Mouse (Mus musculus) adrenal gland, postnatal 10 days (tissue): ENCODE results near the gene Slc9c1. TPM values are rescaled to one million over a fixed set of nuclear protein-coding genes. Genes with fewer than 3 reads are reported as not detected.

Experiments
- DNase-seq: peaks from one replicate; pipeline ENCODE4 v3.0.0; 2021; ENCODE audit warnings: mixed read lengths
- total RNA-seq, 2 experiments: library from RNA; stranded (reverse); gene quantifications; 2 replicates each; pipeline ENCODE4 v1.2.3; 2021

Slc9c1 gene
- total RNA-seq, 2 experiments from 2014 or later, result not detected

GRCm38 (mm10) chr16:45625342-45625741 is 90.2 kb downstream of the Slc9c1 start:
- no peak for DNase-seq

- DNase-seq, result no peak
Observed at GRCm38 (mm10) chr16:45629497-45630105, 94.5 kb downstream of the Slc9c1 start.

GRCm38 (mm10) chr16:45630347-45630960 is 95.3 kb downstream of the Slc9c1 start:
- peak; percentile 80 for DNase-seq

- no peak for DNase-seq
Observed at GRCm38 (mm10) chr16:45632420-45632819, 97.3 kb downstream of the Slc9c1 start.

GRCm38 (mm10) chr16:45635826-45636225 is 100.7 kb downstream of the Slc9c1 start:
- DNase-seq, result no peak

GRCm38 (mm10) chr16:45640070-45640762 is 105.1 kb downstream of the Slc9c1 start:
- no peak for DNase-seq

- DNase-seq, result no peak
Observed at GRCm38 (mm10) chr16:45641301-45641700, 106.2 kb downstream of the Slc9c1 start.

- no peak for DNase-seq
Observed at GRCm38 (mm10) chr16:45643944-45644343, 108.8 kb downstream of the Slc9c1 start.

- peak; percentile 76 for DNase-seq
Observed at GRCm38 (mm10) chr16:45644380-45644779, 109.3 kb downstream of the Slc9c1 start.

- DNase-seq, result no peak
Observed at GRCm38 (mm10) chr16:45651497-45651896, 116.4 kb downstream of the Slc9c1 start.

- no peak for DNase-seq
Observed at GRCm38 (mm10) chr16:45653009-45653933, 118.2 kb downstream of the Slc9c1 start.

- no peak for DNase-seq
Observed at GRCm38 (mm10) chr16:45653934-45654332, 118.8 kb downstream of the Slc9c1 start, which contains the start of gene BC016579. Gene BC016579, minus strand, starts transcription at chr16:45654068.

GRCm38 (mm10) chr16:45654465-45654864 is 119.4 kb downstream of the Slc9c1 start:
- no peak for DNase-seq

Other genes with a start within 250 kb of the Slc9c1 start
- 10 to 100 TPM; 68.9 to 80.1 TPM for gene Cd200, start 126.3 kb upstream of the Slc9c1 start, total RNA-seq
- gene Gm609, start 42.3 kb upstream of the Slc9c1 start, total RNA-seq, result under 1 TPM; 0.27 to 0.48 TPM
- not detected for gene Gm17783, start 3.3 kb upstream of the Slc9c1 start, total RNA-seq
- under 1 TPM; 0.21 to 0.48 TPM for gene Gcsam, start 75.1 kb downstream of the Slc9c1 start, total RNA-seq
- under 1 TPM; 0.18 to 0.48 TPM for gene BC016579, start 118.8 kb downstream of the Slc9c1 start, total RNA-seq
- under 1 TPM; 0.30 to 0.82 TPM for gene Tmprss7, start 158.3 kb downstream of the Slc9c1 start, total RNA-seq
- gene Tagln3, start 189.3 kb downstream of the Slc9c1 start, total RNA-seq, result 10 to 100 TPM in 1 of 2 experiments, 1 to 10 TPM in 1; 7.1 to 12.1 TPM
- 10 to 100 TPM; 23.0 to 26.4 TPM for gene Abhd10, start 207.6 kb downstream of the Slc9c1 start, total RNA-seq